Mouse (Mus musculus) G1E (cell line): ENCODE data around the gene Pex16.

Experiments used
- CTCF ChIP-seq: IDR thresholded peaks from 2 replicates; pipeline ENCODE4 v1.5.1; 2012; ENCODE audit warnings: low read depth, low read length, inconsistent platforms, mixed read lengths
- GATA1 ChIP-seq: IDR thresholded peaks from 2 replicates; pipeline ENCODE4 v1.6.1; 2012; ENCODE audit warnings: borderline replicate concordance, low read length, inconsistent platforms, mixed read lengths
- GATA2 ChIP-seq: IDR thresholded peaks from 2 replicates; pipeline ENCODE4 v1.6.1; 2012; ENCODE audit warnings: low read depth, low read length, inconsistent platforms, borderline replicate concordance
- POLR2AphosphoS5 ChIP-seq: IDR thresholded peaks from 2 replicates; pipeline ENCODE4 v1.6.1; 2012; ENCODE audit warnings: low read depth, low read length, inconsistent platforms; ENCODE audit not compliant: insufficient replicate concordance
- TAL1 ChIP-seq: conservative IDR thresholded peaks from 2 replicates; pipeline ENCODE4 v1.6.1; 2012; ENCODE audit warnings: low read depth, low read length, inconsistent platforms, mixed read lengths

DNA sequence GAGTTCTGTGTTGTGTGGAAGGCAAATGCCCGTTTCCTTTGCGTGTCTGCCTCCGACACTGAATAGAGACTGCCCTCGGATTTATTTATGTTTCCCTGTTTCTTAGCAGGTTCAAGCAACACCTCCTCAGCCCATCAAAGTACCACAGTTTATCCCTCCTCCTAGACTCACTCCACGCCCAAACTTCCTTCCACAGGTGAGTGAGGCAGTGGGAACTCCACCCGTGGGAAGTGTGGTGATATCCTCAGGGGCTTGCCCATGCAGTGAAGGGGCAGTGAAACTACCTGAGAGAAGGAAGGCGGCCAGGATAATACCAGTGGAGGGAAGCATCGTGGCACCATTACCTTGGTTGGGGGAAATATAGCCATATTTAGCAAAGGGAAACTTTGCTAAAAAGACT is 46.3 kb upstream of the Pex16 start:
- TF ChIP-seq CTCF: no peak
- TF ChIP-seq TAL1: no peak
- TF ChIP-seq GATA1: no peak
- TF ChIP-seq POLR2AphosphoS5: no peak
- TF ChIP-seq GATA2: no peak
